Mouse (Mus musculus) cerebellum, postnatal 36 days (tissue): ENCODE measurements around the gene Adam15.

Experiments used
- DNase-seq, 2 experiments: peaks; one replicate each; pipeline ENCODE4 v3.0.0; 2021 to 2022; ENCODE audit warnings: mixed read lengths in 2 of 2

Gene Adam15

DNA sequence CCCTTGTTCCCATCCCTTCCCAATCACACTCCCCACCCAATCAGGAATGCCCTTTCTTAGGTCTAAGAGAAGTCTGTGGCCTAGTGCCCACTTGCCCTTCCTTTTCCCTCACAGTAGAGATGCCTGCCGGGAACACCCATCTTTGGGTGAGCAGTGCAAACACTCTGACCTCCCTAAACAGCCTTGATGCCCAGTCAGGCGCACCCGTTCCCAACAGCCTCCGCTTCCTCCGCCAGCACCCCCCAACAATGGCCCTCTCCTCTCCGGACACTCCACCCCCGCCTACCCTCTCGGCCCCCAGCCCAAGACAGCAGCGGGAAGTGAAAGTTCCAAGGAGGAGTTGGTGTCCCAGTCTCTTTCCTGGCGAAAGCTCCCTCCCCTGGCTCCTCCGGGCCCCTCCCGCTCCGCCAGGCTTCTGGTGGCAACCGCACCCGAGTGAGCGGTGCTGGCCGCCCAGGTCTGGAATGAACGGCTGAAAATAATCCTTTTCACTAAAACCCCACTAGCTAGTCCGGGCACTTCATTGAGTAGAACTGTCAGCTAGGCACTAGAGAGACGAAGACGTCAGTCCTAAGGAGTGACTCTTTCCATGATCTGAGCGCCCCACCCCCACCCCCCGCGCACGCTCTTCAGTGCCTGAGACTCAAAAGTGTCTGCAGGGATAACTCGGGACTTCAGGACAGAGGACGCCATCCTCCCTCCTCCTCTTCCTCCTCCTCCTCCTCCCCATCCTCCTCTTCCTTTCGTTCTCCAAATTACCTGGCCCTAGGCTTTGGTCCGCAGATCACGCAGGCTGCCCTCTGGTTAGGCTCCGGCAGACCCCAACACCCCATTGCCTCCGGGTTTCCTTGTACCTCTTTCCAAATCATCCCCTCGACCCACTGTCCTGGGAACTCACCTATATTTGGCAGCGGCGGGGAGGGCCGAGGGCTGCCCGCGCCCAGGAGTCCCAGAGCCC lies 606 bp downstream of the Adam15 start:
- DNase-seq: peak; percentile 26 to 40

DNA sequence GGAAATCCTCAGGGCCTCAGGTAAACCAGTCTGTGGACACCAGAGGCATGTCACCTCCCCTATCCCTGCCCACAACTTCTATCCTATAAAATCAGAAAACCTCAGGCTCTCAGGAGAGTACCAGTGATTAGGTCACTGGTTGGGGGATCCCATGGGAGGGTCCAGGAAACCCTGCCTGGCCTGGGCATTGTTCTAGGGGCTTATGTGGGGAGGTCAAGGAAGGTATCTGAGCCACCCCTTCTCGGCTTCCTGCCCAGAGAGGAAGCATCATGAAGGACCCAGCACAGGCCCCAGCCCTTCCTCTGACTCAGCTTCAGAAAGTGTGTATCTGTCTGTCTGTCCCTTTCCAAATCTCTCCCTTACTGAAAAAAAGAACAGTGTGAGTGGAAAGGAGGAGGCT lies 1.9 kb downstream of the Adam15 start:
- DNase-seq: no peak

DNA sequence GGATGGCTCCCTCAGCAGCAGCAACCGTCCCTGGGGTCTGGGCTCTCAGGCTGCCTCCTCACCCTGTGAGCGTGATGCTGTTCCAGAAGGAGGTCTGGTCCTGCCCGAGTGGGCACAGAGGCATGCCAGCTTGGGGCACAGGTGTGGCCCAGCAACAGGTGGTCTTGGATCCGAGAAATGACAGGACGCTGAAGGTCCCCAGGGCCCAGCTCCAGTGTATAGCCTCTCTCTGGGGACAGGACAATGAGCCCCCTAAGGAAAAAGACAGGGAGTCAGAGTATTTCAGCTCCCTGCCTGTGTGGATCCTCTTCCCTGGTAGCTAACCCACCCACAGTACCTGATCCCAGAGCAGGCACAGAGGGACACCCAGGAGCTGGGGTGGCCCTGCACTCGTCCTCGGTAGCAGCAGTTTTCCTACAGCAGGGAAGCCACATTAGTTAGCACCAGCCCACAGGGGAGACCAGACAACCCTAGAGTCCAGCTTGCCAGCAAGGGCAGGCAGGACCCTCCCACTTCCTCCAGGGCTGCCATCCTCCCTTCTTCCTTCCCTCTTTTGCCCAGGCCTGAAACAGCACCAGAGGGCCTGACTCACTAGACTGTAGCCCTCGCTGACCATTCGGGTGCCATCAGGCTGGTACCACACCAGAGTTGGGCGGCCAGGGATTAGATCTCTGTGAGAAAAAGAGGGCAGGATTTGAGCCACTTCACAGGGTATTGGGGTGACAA lies 2.8 kb downstream of the Adam15 start:
- DNase-seq: no peak

DNA sequence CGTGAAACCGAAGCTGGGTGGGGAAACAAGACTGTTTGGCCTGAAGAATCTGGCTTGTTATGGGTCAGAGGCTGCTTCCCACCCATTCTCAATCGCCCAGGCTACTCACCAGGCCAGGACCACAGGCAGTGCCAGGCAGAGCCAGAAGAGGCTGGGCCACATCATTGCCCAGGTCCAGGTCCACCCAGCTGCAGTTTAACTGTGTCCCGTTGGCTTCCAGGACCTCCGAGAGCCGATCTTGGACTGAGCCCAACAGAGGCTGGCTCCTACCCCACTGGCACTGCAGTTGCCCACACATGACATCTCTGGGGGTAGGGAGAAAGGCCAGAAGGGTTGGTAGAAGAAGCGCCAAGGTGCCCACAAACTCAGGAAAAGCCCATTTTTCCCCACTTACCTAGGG lies 6.5 kb downstream of the Adam15 start:
- no peak for DNase-seq

DNA sequence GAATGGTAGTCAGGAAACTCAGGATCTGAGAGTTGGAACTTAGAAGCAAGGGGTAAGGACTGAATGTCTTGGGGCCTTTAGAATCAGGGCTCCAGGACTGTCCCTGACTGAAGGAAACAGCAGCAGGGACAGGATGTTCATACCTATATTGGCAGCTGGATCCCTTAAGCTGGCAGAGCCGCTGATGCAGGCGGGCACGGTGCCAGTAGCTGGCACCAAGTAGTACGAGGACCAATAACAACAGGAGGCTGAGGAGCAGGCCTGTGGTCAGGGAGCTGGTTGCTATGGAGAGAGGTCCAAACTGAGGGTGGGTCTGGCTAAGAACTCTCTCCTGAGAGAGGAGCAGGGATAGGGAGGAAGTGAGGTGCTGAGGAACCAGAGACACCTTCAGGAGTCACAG lies 8.0 kb downstream of the Adam15 start:
- no peak for DNase-seq

DNA sequence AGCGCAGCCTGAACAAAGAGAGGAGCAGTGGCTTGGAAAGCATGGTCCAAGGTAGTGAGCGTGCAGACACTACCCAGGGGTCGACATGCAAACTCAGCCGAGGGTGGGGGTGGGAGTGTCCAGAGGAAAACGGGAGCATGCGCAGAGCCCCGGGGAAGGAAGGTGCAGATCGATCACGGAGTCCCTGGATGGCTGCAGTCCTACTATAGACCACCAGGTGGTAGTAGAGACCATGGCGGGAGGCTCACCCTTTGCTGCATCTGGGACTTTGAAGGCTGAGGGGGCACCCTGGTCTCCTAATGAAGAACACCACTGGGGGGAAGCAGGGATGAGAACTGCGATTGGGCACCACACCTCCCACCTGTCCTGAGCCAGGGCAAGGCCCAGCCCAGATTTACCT lies 9.3 kb downstream of the Adam15 start:
- peak; percentile 75 to 76 for DNase-seq

DNA sequence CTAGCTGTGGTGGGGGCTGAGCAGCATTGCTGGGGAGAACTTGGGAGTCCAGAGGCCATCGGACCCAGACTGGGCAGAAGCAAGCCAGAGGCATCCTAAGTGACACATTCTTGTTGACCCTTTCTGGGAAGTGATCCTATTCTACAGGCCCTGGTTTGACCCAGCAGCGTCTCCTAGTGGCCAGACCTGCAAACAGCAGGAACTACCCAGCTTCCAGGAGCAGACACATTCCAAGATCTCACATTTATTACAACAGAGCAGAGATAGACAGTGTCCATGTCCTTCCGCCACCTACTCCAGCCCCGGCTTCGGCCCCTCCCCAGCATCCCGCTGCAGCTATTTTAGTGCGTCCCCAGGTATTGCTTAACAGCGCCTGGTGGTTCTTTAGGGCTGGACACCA lies 10.4 kb downstream of the Adam15 start:
- DNase-seq: peak; percentile 59 to 62

DNA sequence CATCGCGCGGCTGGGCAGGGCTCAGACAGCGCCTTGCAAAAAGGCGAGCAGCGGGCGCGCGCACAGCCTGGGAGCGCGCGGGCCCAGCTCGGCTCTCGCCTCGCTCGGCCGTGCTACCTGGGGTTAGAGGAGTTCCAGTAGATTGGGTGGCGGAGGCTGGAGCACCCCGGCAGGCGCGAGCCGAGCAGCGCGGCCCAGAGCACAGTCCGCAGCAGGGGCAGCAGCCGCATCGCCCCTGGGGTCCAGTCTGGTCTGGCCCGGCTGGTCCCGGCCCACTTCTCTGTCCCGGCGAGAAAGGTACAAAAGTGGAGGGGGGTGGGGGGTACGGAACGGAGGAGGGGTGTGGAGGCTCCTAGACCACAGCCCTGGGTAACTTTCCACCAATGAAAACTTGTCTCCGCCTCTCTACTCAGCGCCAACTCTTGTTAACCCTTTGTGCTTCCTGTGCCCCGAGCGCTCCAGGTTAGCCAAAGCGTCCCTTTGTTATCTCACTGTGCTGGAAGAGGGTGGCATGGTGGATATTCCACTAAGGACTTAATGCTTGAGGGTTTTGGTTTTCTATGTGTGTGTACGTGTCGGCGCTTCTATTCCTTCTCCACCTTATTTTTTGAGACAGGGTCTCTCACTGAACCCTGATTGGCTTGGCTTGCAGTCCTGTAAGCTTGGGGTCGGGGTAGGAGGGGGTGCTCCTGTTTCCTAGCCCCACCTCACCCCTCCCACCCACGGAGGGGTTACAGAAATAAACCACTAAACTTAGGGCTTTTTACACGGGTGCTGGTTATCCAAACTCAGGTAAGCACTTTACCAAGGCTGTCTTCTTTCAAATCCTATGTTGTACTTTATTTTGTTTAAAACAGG lies 11.8 kb downstream of the Adam15 start, which contains the start of gene Efna4:
TSS of gene Efna4 (minus strand) at position 308 of the 858 bp plus-strand sequence.
- DNase-seq: no peak

DNA sequence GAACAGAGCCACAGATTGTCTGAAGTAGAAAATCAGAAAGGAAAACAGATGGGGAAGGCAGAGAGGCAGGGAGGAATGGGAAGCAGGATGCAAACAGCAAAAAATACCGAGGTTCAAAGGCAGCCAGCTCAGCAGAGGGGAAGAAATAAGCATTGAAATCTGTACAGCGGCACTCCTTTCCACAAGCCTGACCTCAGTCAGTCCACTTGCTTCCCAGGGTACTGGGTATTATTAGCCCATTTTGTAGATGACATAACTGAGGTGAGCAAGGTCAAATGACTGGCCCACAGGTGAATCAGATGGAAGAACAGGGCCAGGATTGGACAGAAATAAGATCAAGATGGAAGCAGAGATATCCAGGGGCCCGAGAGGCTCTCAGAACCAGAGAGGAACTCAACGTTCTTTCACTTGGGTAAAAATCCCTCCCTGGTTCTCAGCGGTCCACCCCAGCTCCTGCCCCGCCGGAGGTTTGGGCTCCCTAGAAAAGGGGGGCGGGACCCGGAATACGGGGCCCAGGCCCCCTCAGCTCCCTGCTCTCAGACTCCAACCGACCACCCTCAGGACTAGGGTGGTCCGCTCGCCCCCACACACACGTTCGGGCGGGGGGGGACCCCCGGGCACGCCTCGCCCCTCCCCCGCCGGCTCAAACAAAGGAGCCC lies 12.6 kb downstream of the Adam15 start:
- no peak for DNase-seq

DNA sequence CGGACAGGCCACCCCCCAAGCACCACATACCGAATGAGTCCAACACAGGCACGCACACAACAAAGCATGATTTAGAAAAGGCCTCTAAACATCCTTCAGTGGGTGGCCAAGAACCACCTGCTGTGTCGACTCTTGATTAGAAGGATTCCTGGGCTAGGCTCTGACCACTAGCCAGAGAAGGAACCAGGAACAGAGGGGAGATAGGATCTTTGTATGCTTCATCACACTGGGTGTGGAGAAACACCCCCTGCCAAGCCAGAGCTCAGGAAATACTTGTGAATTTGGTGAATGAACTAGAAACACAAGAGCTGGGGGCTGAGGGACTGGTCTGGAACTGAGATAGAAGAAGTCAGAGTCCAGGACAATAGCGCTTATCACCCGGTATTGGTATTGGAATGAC lies 13.3 kb downstream of the Adam15 start:
- no peak for DNase-seq

DNA sequence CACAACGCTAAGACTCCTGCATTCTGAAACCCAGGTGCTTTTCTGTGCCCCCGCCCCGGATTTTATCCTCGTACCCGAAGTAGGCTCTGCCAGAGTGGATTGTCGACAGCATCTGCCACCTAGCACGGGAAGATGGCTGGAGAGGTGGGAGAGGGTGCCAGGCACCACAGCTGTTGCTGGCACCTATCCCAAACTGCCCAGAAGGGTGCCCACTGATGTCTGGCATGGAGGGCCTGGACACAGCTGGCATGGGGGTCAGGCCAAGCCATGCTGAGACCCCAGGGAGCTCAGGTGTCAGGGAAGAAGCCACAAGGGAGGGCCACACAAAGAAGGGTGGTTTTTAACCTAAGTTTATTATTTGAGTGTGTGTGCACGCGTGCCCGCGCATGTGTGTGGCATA lies 16.7 kb downstream of the Adam15 start:
- no peak for DNase-seq

DNA sequence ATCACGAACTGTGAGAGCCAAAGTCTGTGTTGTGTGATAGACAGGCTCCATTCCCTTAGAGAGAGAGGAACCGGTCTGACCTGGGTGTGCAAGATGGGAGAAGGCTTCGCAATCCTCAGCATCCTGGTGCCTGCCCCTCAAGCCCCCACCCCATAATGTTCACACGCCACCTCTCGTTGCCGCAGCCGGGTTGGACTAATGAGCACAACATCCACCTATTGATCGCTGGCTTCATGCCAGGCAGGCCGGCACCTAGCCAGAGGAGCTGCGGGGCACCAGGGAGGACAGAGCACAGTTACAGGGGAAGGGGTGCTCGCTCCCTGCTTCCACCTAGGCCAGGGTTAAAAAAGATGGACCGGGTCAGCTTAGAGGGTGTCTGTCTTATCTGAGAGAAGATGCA lies 17.3 kb downstream of the Adam15 start:
- DNase-seq: no peak

DNA sequence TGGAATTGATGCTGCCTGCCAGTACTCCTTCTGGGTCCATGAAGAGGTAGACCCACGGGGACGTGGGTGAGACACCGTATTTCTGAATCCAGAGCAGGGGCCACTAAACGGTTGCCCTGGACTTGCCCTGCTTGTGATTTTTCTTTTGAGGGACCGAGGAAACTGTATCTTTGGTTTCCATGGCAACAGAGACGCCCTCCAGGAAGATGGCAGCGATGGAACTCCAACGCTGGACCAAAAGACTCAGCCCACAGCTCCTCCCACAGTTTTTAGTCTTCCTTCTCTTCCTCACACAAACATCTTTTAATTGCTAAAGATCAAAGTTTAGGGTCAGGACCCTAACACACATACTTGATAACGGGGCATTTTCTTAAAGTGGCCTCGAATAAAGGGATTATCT lies 17.8 kb downstream of the Adam15 start:
- DNase-seq: no peak

DNA sequence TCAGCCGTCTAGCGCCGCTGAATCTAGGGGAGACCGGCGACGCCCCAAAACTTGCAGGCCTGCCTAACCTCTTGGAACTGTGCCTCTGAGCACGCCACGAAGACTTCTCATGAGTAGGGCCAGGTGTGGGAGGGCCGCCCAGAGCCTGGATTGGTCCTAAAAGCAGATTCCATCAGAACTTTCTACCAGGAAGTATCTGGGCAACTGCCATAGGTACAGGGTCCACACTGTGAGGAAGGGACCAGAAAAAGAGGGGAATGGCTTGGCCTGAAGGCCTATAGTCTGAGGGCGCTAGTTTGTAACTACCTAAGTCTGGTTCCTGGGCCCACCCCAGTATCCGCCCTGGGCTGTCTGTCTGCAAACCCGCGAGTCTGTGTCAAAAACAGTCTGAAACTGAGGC lies 18.2 kb downstream of the Adam15 start:
- no peak for DNase-seq

DNA sequence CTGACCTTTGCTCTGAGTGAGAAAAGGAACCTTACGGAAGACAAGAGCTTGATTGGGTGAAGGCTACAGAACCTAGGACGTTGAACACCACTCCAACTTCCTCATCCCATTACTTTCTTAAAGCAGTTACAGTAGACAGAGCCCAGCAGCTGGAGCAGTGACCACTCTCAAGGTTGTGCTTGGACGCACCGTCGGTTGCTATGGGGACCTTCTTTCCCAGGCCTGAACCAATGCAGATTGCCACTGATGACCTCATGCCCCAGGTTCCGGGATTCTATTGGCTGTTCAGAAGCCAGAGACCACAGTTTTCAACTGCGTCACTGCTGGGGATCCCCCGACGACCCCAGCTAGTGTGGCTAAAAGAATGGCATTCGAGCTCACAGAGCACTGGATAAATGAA lies 18.8 kb downstream of the Adam15 start:
- DNase-seq: no peak

DNA sequence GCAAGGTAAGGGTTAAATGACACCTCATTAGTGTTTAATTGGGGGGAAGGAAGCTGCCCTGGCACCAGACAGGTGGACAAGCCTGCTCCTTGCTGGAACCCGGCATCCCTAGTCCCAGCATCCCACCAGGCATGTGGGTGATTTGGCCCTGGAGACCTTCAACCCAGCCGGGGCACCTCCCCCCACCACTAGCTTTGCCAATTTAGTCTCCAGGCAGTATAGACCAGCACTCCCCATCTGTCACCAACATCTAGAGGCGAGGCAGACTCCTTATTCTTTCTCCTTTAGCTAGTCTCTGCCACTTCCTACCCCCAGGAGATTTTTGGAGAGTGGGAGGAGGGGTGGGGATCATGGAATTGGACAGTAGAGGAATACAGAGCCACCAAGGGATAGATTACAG lies 19.4 kb downstream of the Adam15 start:
- no peak for DNase-seq

DNA sequence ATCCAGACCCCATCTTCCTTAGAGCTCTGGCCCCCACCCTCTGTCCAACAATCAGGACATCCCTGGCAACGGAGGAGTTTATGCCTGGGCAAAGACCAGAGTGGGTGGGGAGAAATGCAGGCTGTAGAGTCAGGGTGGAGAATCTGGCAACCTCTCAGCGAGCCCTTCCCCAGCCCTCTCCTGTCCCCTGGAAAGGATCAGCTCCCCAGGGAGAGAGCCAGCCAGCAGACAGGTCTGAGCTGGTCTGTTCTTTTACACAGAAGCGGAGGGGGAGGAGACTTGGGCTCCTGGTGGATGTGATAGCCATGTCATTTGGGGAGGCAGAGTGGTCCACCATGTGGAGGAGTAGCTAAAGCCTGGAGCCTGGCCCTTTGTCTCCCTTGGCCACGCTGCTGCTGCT lies 21.2 kb downstream of the Adam15 start:
- no peak for DNase-seq

DNA sequence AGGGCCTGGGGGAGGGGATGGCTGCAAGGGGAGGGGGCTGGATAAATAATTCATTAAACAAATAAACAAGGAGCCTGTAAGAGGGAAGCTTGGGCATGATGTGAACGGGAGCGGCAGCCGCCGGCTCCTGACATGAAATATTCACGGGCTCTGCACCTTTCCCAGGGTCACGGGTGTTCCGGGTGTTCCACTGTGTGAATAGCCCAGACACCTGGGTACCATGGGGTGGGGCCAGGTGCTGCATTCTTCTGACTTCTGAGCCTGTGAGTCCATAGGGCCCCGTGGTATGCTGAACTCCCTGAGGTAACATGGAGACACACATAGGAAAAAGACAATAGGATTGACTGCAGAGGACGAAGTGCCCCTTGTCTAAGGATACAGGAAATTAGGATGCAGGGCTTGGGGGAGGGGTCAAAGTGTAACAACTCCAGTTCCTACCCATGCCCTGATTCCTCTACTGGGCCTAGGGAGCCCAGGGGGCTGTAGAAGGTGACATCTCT lies 22.4 kb downstream of the Adam15 start:
- DNase-seq: no peak

DNA sequence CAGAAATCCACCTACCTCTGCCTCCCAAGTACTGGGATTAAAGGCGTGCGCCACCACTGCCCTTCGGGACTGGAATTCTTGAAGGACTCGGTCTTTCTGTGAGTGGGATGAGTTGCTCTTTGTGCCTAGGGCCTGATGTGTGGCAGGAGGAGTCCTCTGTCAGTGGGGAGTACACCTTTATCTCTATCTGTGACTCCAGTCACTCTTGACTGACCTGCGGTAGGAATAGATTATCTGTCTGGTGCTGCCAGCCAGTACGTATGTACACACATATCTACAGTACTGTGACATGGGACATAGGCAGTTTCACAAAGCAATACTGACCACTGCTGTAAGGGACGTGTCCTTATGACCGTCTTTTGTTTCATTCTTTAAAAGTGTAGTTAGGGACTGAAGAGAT lies 23.9 kb downstream of the Adam15 start:
- DNase-seq: no peak

DNA sequence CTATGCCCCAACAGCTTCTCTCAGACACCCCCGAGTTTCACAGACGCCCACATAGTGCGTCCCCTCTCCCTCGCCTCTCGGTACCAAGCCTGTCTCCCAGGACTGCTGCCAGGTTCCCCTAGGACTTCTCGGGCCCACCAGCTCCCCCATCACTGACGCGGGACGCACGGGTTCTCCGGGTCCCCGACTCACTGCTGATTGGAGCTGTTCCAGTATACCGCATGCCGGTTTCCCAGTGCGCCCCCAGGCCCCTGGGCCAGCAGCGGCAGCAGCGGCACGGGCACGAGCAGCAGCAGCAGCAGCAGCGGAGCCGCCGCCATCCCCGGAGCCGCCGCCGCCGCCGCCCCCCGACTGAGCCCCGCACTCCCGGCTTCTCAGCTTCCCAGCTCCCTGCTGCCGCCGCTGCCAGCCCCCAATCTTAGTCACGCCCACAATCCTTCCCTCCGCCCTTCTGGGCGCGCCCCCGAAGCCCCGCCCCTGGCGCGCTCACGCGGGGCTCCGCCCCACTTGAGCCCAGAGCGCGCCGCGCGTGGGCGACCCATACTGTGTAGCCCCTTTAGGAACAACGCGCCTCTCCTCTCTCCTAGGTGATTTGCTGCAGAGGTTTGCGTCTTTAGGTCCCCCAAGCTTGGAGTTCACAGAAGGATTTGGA lies 27.2 kb downstream of the Adam15 start, which contains the start of gene Efna3:
TSS of gene Efna3 (minus strand) at position 452 of the 652 bp plus-strand sequence.
- peak; percentile 45 to 52 for DNase-seq

DNA sequence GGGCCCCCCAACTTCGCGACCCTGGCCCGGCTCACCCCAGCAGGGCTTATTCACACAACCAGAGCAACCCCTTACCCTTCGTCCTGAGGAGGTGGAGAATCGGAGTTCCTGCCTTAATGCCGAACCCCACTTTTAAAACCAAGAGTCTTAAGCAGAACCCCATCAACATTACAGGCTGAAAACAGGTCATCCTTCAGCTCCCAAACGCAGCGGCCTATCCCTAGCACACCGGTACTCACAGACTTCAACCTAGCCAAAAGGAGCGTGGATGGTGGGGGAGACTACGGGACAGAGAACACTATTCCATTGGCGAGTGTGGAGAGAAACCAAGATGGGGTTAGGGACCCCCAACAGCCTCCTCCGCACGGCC lies 27.7 kb downstream of the Adam15 start:
- DNase-seq: no peak
